Mouse (Mus musculus): Measurements from ENCODE around the gene Grtp1.

GRCm38 (mm10) chr8:13200301-13201012 lies at the start of gene Grtp1:
- no peak for TF ChIP-seq CTCF (IDR thresholded peaks at IDR 0.05; ENCODE audit: control insufficient read depth, insufficient read depth, low read length)
- no peak for TF ChIP-seq POLR2A (IDR thresholded peaks at IDR 0.05; ENCODE audit: borderline replicate concordance, control insufficient read depth, low read depth, low read length)

All from bone marrow, adult 2 months (tissue).